Mouse (Mus musculus) thymus, adult 2 months (tissue): Measurements from ENCODE around the gene Gcsam.

ENCODE experiments used
- CTCF ChIP-seq: fragments of 200-500 bp; IDR thresholded peaks from 2 replicates; pipeline ENCODE4 v1.5.1; 2012; ENCODE audit warnings: mild to moderate bottlenecking, control low read depth, low read length, moderate library complexity, borderline replicate concordance; ENCODE audit not compliant: control insufficient read depth, poor library complexity, insufficient read depth; ENCODE audit errors: extremely low read depth
- POLR2A ChIP-seq: fragments of 200-500 bp; IDR thresholded peaks from 2 replicates; pipeline ENCODE4 v1.6.1; 2012; ENCODE audit warnings: mild to moderate bottlenecking, low read length, control low read depth, moderate library complexity; ENCODE audit not compliant: control insufficient read depth, poor library complexity, insufficient read depth; ENCODE audit errors: extremely low read depth

DNA sequence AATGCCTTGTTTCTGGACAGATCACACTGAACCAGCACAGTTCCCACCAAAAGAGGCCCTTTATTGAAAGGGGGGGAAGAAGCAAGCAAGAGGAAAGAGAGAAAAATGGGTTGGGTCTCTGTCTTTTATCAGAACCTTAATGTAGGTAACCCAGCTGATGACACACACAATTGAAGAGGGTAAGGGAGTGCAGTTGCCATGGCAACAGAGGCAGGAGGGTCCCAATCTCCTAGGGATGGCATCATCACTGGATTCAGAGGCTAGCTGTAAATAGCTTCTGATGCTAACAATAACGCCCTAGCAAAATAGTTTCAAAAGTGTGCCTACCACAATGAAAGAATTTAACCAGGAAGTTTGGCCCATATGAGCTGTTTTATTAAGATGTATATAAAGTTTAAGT is 16.5 kb upstream of the Gcsam start:
- TF ChIP-seq POLR2A (no peak), CTCF (no peak)
